Mouse (Mus musculus): ENCODE measurements around the gene Mctp1.

DNA sequence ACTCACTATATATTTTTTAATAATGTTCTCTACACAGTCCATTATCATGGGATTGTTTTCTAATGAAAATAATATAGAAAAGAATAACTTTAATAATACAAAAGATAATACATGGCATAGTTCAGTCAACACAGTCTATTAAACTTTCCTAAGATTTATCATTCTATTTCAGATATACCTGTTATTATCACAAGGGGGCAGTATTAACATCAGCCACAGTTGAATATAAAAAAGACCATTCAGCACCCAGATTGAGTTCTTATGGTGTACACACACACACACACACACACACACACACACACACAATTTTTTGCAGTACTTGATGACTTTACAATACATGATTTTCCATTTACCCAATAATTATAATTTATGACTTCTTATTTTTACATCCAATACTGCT, 31.0 kb downstream of the Mctp1 start:
- TF ChIP-seq CTCF (IDR thresholded peaks at IDR 0.05; ENCODE audit: control insufficient read depth, insufficient read depth, insufficient replicate concordance, low read depth, low read length) (no peak), POLR2A (IDR thresholded peaks at IDR 0.05; ENCODE audit: control insufficient read depth, low read depth, low read length) (no peak)
